Mouse (Mus musculus): ENCODE results near the gene Gphb5.

DNA sequence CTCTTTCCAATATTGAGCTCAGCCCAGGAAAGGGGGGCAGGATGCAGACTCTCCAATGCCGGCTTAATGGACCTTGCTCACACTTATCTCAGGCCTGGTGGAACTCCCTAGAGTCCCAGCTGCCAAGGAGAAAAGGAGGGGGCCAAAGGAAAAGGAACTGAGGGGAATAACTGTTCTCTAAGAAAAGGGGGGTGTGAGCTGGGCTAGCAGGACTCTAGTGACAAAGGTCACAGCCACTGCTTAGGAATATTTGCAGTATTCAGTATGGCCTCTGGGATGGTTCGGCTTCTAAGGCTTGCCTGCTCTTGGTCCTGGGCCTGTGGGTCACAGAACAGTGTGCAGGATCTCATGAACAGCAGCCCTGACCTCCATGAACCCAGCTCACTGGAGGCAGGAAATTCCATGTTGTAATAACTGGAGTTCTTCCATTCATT lies 47.1 kb downstream of the Gphb5 start:
- TF ChIP-seq CTCF (IDR thresholded peaks at IDR 0.05; ENCODE audit: low read depth) (no peak), EP300 (IDR thresholded peaks at IDR 0.05; ENCODE audit: low read depth) (no peak)
